Mouse (Mus musculus): ENCODE data around the gene Nol4l. TPM values are rescaled to one million over a fixed set of nuclear protein-coding genes. Genes with fewer than 3 reads are reported as not detected.
"Not testable (repeated sequence)": the region's sequence is repeated elsewhere in the genome, so short reads cannot be mapped to it uniquely, and the experiment has no call there.

The Nol4l gene
- total RNA-seq, 2 experiments from 2014 or later: 12.0 to 13.5 TPM

GRCm38 (mm10) chr2:153510136-153510535, 19.6 kb downstream of the Nol4l start:
- DNase-seq: no peak

GRCm38 (mm10) chr2:153509211-153510029, 20.4 kb downstream of the Nol4l start:
- no peak for DNase-seq

GRCm38 (mm10) chr2:153508405-153508804, 21.4 kb downstream of the Nol4l start:
- no peak for DNase-seq

GRCm38 (mm10) chr2:153507969-153508368, 21.8 kb downstream of the Nol4l start:
- DNase-seq: no peak

GRCm38 (mm10) chr2:153506385-153506784, 23.4 kb downstream of the Nol4l start:
- DNase-seq: no peak

GRCm38 (mm10) chr2:153499154-153499553, 30.6 kb downstream of the Nol4l start:
- peak; percentile 24 for DNase-seq

- peak; percentile 39 for DNase-seq
Measured at GRCm38 (mm10) chr2:153496898-153497297, 32.9 kb downstream of the Nol4l start.

GRCm38 (mm10) chr2:153496301-153496700, 33.5 kb downstream of the Nol4l start:
- no peak for DNase-seq

GRCm38 (mm10) chr2:153495818-153496217, 34.0 kb downstream of the Nol4l start:
- no peak for DNase-seq

GRCm38 (mm10) chr2:153495391-153495790, 34.4 kb downstream of the Nol4l start:
- DNase-seq: not testable (repeated sequence)

GRCm38 (mm10) chr2:153494293-153494811, 35.4 kb downstream of the Nol4l start:
- peak; percentile 50 for DNase-seq

GRCm38 (mm10) chr2:153493781-153494292, 35.9 kb downstream of the Nol4l start:
- peak; percentile 57 for DNase-seq

- no peak for DNase-seq
Measured at GRCm38 (mm10) chr2:153493393-153493731, 36.4 kb downstream of the Nol4l start.

GRCm38 (mm10) chr2:153492573-153493392, 37.0 kb downstream of the Nol4l start, which contains the start of gene 4930404H24Rik:
TSS of gene 4930404H24Rik (plus strand) at chr2:153492790.
- peak; percentile 65 for DNase-seq

- peak; percentile 27 for DNase-seq
Measured at GRCm38 (mm10) chr2:153492179-153492517, 37.6 kb downstream of the Nol4l start.

GRCm38 (mm10) chr2:153491512-153492178, 38.1 kb downstream of the Nol4l start:
- DNase-seq: no peak

- no peak for DNase-seq
Measured at GRCm38 (mm10) chr2:153490940-153491339, 38.8 kb downstream of the Nol4l start.

GRCm38 (mm10) chr2:153490116-153490515, 39.7 kb downstream of the Nol4l start:
- no peak for DNase-seq

- DNase-seq: no peak
Measured at GRCm38 (mm10) chr2:153484071-153484470, 45.7 kb downstream of the Nol4l start.

GRCm38 (mm10) chr2:153483118-153483983, 46.4 kb downstream of the Nol4l start:
- peak; percentile 74 for DNase-seq

GRCm38 (mm10) chr2:153481861-153482120, 48.0 kb downstream of the Nol4l start:
- no peak for DNase-seq
